Mouse (Mus musculus) hematopoietic stem cell, adult 5-6 weeks (primary cell): Measurements from ENCODE around the gene Traf3ip2. TPM values are rescaled to one million over a fixed set of nuclear protein-coding genes. Genes with fewer than 3 reads are reported as not detected.

ENCODE experiments used
- ATAC-seq, 2 experiments: fragments of 125-278 bp in 1 of 2; replicated peaks in 1 of 2; 2 replicates each; pipeline ENCODE4 v1.8.0; 2016 to 2017; ENCODE audit warnings: inconsistent platforms in 2 of 2, mild to moderate bottlenecking in 2 of 2, moderate number of reproducible peaks in 2 of 2, low read depth in 1 of 2, moderate TSS enrichment in 1 of 2; ENCODE audit not compliant: low FRiP score in 2 of 2, poor library complexity in 2 of 2, severe bottlenecking in 2 of 2, insufficient read depth in 1 of 2, low TSS enrichment in 1 of 2
- total RNA-seq: library from RNA; stranded (forward); fragments of 172-1452, 232-1000 nt; gene quantifications from 2 replicates; pipeline ENCODE4 v1.2.3, GENCODE M21; 2017

Traf3ip2 gene
- total RNA-seq, 1 experiment from 2014 or later: 4.1 TPM

DNA sequence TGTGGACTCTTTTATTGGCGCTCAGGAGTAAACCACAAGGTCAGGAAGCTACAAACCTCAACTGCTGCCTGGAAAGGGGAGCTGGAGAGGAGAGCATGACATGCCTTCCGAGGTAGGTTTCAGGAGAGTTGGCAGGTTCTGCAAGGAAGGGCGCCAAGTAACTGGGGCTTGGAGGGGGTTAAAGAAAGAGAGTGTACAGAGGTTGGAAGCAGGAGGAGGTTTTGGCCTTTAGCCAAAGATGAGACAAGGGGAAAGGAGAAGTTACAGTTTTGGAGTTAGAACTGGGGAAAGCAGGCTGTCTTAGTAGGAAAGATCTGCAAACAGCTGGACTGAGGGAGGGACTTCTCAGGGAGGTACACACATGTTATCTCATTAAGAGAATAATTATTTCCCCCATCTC is 16.9 kb upstream of the Traf3ip2 start:
- ATAC-seq: peak; percentile 42 to 44

DNA sequence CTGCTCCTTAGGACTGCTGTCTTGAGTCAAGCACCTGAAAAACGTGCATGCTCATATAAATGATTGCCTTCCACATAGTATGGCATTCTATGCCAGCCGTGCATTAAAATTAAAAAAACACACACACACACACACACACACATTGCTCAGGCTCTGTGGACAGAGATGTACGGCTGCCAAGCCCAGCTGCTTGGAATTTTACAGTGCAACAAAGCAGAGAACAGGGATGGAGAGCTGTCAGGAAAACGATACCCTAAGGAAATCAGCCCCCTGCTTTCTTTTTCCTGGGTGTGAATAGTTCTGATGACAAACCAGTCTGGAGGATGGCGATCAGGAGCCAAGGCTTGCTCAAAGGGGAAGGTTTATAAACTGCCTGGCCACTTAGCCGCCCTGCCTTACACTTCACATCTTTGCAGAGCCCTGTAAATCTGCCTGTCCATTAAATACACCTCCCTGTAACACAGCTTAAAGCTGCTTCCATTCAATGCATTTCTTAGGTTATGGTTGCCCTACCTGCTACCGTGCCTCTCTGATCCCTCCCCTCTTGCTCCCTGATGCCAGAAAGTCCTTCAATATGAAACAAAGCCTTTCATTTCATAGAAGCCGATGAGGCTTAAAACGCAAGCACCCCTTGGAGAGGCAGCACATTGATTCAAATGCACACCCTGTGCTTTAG is 15.5 kb upstream of the Traf3ip2 start:
- no peak for ATAC-seq

DNA sequence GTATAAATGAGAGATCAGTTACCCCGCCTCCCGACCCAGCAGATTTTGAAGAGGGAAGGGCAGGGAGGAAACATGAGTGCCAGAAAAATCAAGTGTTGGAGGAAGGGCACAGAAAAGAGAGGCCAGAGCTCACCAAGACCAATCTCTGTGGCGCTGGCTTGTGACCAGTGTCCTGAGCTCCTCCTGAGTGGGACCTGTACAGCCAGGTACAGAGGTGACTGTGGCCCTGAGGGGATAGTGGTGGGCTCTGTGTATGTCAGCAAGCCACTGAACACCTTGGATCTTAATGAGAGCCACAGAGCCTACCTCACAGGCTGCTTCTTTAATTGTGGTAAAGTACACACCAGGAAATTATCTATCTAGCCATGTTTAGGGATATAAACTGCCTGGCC is 14.9 kb upstream of the Traf3ip2 start:
- no peak for ATAC-seq

DNA sequence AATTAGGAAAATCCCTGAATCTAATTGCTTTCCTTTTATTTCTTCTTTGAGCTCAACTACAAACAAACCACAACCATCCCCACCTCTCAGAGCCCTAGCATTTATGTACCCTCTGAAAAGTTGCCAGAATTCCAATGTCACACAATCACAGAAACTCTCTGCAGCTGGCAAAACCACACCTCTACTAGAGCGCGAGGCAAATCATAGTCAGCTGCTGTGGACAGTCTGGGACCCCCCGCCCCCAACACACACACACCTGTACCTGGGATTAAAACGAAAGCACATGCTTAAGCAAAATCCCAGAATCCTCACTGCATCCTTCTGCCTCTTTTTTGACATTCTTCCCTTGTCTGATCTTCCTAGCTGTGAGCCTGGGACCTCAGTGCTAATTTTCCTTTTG is 13.1 kb upstream of the Traf3ip2 start:
- ATAC-seq: no peak

DNA sequence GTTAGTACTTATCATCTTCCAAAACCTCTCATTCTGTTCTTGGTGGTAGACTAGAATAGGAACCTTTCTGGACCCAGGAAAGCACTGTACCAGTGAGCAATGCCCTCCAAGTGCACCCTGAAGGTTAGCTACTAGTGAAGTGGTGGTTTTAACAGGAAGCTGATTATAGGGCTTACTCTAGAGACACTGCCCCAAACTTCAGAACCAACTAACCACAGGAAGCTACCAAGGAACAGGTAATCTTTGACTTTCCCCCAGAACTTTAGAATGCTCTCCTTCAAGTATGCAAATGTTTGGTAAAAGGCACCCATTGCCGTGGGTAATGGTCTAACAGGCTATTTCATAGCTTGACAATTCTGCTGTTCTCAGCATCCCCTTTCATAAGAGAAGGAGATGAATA is 12.6 kb upstream of the Traf3ip2 start:
- peak in 1 of 2 experiments; percentile 25; a peak in 2 of 4 replicates for ATAC-seq

DNA sequence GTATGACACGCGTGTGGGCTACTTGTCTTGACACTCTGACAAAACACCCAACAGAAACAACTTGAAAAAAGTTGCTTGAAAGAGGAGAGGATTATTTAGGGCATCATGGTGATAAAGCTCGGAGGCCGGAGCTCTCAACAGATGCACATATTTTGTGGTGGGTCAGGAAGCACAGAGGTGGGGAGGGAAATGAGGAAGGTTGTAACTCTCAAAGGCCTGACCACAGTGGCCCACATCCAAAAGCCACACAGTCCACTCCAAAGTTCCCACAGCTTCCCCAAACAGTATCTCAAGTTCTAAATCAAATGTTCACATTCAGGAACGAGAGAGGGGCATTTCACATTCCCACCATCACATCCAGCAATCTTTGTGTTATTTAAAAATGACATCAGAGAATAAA is 11.7 kb upstream of the Traf3ip2 start:
- ATAC-seq: peak; percentile 89 to 98

DNA sequence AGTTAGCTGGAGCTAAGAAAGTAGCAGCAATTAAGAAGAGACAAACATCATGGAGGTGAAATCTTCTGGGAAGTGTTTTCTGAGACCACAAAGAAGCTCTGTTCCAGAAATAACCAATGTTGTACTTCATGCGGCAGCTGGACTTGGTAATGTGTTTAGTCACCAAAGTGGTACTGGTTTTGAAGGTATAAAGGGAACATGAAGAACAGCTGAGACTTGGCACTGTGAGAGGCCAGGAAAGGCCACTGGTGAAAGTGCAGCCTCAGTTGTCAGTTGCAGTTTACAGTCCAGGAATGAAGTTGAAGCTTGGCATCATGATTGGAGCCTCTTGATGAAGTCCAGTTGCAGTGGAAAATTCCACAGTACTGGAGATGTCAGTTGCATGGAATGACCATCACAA is 6.3 kb upstream of the Traf3ip2 start:
- ATAC-seq: no peak

DNA sequence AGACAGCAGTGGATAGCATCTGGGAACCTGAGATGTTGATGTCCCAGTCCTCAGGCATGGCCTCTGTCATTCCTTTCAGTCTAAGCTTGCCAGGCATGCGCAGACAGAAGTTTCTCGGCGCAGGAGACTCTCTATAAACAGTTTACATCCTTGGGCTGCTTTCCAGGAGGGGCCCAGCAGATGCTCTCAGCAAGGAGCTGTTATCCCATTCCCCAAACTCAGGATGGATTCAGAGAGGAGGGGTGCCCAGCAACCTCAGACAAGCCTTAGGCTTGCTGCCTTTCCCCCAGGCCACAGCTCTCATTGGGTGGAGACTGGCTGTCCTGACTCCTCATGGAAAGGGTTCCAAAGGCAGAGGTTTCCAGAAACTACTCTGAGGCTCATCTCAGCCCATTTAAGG is 1.5 kb upstream of the Traf3ip2 start:
- no peak for ATAC-seq

DNA sequence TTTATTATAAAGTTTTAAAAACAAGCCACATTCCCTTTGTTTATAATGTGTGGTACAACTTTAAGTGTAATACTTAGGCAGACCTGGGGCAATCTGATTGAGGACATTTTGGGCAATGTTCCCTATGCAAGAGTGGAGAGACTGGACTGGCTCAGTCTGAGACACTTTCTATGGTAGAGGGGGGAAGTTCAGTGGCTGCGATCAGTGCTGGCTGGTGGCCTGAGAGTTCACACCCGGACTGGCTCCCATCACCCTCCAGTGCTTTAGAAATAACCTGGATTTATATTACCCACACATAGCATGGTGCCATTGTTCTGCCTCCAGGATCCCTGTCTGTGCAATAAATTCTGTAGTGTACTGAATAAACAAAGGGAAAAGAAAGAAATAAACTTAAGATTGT is 603 bp upstream of the Traf3ip2 start:
- ATAC-seq: no peak

DNA sequence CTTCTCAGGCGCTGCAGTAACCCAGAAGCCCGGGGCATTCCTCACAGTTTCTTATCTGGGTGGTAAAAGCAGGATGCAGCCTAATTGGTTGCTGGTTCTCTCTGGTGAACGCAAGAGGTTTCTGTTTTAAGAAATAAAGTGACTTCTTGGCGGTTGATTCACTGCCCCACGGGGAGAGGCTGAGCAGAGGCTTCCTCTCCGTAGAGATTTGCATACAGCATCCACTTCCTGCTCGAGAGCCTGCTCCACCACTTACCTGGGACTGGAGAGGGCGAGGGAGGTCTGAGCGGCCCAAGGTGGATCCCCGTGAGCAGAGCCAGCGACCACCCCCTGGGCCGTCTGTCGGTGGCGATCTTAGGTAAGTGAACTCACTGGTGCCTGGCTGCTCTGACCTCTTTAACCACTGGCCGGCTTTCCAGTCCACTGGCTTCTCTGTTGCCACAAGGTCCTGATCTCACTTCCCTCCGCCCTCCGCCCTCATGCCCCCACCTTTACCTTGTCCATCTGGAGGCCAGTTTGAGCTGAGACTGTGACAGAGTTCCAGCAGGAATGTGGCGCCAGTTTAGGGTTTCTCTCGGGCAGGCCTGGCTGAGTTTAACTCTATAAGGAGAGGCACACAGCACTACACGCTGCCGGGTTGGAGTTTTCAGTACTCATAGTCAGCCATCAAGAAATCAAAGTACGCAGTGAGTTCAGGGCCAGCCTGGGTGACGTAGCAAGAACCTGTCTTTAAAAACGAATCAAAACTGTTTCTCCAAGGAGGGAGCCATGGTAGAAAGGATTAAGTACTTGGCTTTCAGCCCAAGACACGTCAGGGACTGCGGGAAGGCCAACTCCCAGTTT is 476 bp downstream of the Traf3ip2 start:
- peak; percentile 81 to 86 for ATAC-seq

DNA sequence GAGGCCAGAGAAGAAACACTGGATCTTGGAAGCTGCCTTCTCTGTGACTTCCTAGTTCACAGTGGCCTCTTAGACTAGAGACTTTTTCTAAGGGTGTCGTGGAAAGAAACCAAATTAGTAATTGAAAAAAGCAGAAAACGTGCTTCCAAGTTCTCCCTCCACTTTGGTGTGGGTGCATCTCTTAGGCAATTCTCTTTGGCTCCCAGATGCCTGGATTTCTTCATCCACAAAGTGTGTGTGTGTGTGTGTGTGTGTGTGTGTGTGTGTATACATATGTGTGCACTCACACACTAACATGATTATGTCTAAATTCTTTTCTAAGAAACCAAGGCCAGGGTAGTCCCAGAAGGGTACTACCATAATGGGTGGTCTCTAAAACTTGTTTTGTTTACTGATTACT is 1.2 kb downstream of the Traf3ip2 start:
- no peak for ATAC-seq

DNA sequence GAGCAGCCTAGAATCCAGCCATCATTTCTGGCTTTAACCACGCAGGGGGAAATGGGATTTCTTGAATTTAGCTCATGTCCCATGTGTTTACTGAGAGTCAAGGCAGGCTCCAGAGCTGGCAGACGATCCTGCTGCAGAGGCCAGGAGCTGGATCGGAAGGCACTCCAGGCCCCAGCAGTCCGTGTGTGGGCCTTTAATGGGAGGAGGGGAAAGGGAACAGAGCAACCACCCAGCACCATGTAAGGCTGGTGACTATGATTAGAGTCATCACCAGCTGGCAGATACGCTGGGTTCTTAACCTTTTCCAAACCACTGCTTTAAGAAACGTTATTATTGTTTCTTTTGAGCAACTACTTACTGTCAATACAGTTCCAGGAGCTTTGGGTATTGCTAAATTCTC is 1.9 kb downstream of the Traf3ip2 start:
- ATAC-seq: no peak

DNA sequence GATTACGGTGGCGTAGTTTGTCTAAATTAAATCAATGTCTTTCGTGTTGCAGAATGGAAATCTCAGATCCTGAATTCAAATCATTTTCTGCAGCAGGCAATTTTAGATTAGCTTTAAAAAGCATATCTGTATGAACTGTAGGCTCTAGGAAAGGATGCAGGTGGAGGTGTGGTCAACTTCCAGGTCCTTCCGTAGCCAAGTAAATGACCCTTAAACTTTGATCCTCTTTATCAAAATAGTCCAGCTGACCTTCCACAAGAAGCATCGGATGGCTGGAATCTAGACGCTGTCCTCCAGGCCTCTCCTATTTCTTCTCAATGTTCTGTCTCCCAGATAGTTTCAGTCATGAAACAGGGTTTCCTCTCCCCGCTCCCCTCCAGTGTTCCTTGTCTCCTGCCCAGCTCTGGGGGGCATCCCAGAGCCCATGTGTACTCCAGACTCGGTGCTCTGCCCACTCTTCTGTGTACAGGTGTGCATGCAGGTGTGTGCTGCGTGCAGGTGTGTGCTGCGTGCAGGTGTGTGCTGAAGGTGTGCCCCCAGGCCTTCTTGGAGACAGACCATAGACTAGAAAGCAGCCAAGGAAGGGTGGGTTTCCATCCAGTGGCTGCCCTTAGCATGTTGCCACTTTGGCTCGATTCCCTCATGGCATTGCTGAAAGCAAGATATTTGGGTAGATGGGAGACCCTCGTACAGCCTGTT is 2.9 kb downstream of the Traf3ip2 start:
- ATAC-seq: no peak

DNA sequence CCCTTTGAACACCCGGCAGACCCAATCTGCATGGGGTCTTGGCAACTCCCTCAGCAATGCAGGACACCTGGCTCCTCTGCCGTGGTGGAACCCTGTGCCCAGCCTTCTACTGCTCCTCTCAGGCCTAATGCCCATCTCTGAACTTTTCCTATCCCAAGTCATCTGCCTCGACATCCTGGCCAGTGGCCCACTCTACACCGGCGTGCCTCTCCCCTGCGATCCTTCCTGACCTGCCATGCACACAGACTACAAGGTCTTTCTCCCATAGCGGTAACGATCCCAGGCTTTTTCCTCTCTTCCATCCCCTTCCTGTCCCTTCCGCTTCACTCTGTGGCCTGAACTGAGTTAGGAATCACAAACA is 3.5 kb downstream of the Traf3ip2 start:
- no peak for ATAC-seq

DNA sequence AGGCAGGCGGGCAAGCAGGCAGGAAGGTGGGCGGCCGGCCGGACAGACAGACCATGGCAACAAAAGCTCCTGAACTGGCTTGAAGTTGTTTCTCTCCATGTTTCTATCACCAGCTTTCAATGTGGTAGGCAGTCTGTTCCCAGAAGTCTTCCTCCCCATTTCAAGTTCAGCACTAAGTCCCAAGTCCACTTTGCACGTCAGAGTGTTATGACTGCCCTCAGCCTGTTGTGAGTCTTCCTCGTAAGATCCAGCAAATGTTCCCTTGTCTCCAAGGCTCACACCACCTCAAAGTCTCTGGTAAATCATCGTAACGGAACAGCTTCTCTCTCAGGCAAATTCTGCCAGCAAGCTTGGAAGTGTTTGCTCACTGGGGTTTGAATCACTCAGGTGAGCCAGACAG is 3.9 kb downstream of the Traf3ip2 start:
- no peak for ATAC-seq

DNA sequence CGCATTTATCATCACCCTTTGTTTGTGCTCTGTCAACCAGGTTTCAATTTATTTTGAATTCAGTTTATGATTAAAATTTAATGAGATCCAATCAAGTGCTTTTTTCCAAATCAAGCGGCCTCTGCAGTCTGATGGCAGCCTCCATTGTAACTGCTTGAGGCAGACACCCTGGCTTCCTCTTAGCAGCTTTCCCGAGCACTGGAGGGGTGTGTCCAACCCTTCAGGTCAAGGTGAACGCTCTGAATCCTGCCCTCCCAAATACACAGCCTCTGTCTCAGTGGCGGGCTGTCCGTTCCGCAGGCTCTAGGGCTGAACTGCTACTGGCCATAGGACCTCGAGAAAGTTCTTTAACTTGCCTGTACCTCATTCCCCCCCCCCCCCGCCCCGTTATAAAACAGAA is 5.7 kb downstream of the Traf3ip2 start:
- no peak for ATAC-seq

DNA sequence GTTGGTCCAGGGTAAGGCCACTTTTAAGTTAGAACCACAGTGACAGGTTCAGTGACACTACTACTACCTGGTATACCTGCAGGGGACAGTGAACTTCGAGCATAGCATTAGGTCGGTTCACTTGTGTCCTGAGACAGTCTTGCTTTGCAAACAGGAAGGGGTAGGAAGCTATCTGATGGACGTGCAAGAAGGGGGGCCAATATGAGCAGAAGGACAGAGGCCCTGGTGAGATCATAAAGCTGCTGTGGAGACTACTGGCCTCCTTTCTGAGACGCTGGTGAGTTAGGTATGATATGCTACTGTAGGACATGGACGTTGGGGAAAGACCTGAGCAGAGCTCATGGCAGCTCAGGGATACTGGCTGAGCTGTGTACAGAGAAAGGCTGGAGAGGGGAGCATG is 7.9 kb downstream of the Traf3ip2 start:
- no peak for ATAC-seq

DNA sequence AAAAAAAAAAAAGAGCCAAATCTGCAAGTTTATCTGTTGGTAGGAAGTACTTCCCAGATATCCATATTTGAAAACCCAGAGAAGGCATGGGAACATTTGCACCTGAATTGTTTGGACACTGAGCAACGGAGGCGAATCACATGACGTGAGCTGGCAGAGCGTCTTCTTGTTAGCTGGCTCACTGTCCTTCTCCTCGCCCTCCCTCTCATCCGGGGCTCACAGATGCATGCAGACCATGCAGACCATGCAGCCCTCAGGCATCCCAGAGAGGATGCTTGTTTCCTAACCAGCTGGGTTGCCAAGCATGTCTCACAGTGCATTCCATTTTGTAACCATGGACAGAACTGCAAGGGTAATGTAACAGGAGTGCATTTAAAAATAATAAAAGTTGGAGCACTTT is 11.1 kb downstream of the Traf3ip2 start:
- no peak for ATAC-seq
